Mouse (Mus musculus): ENCODE data around the gene Olfr1031. TPM values are rescaled to one million over a fixed set of nuclear protein-coding genes. Genes with fewer than 3 reads are reported as not detected.

Gene Olfr1031
- polyA plus RNA-seq (2014; fragmentation: Illumina TruSeq; extraction: RNeasy Lipid Tissue Mini Kit (QIAGEN cat#74804); ENCODE audit: low read depth, low replicate concordance): not detected

GRCm38 (mm10) chr2:85990004-85990403 lies at the start of gene Olfr1031:
Olfr1031 (plus strand) TSS chr2:85990304.

DNA sequence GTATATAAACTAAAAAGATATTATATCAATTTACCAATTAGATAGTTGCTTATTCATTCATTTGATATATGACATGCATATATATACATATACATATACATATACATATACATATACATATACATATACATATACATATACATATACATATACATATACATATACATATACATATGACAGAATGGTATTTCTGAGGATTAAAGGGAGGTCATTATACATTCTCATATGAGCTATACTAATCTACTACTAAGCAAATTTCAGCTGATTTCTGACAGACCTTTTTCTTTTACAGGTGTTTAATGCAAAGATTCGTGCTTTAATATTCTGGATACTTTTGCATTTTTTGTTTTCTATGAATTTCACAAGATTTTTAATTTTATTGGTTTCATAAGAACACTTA lies 40.0 kb upstream of the Olfr1031 start, which contains the start of gene Olfr1028:
Gene Olfr1028 (plus strand): TSS at position 301 of the 400 bp plus-strand sequence.

GRCm38 (mm10) chr2:85973595-85973994 lies 16.5 kb upstream of the Olfr1031 start, which contains the start of gene Olfr1029:
Olfr1029 (plus strand) TSS chr2:85973895.

DNA sequence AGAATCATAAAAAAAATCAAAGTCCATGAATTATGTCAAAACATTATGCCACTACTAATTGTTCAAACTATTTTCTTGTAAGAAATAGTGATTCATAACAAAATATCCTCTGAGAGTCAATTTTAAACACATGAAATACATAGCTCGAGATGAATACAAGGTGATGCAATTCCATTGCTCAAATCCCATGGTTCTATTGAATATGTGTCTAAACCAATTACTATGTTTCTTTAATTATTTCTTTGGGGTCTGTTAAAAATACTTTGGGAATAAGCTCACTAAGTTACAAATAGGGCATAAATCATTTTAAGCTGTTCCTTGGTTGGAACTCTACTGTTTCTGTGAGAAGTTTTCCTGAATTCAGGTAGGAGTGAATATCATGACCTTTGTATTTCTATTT lies 11.1 kb upstream of the Olfr1031 start, which contains the start of gene Olfr1030:
Gene Olfr1030 (plus strand): TSS at position 301 of the 400 bp plus-strand sequence.

GRCm38 (mm10) chr2:86005240-86005639 lies 15.1 kb downstream of the Olfr1031 start, which contains the start of gene Olfr1032:
Olfr1032 (plus strand) TSS chr2:86005540.

GRCm38 (mm10) chr2:86020406-86020805 lies 30.3 kb downstream of the Olfr1031 start, which contains the start of gene Olfr1033:
Olfr1033 (plus strand) TSS chr2:86020633.

Other genes starting within 250 kb of the Olfr1031 start
- gene Olfr1012, start 227.5 kb upstream of the Olfr1031 start, polyA plus RNA-seq (2014; fragmentation: Illumina TruSeq; extraction: RNeasy Lipid Tissue Mini Kit (QIAGEN cat#74804); ENCODE audit: low read depth, low replicate concordance): not detected
- gene Olfr1013, start 223.2 kb upstream of the Olfr1031 start, polyA plus RNA-seq (2014; fragmentation: Illumina TruSeq; extraction: RNeasy Lipid Tissue Mini Kit (QIAGEN cat#74804); ENCODE audit: low read depth, low replicate concordance): not detected
- gene Olfr1014, start 217.6 kb upstream of the Olfr1031 start, polyA plus RNA-seq (2014; fragmentation: Illumina TruSeq; extraction: RNeasy Lipid Tissue Mini Kit (QIAGEN cat#74804); ENCODE audit: low read depth, low replicate concordance): not detected
- gene Olfr1015, start 208.3 kb upstream of the Olfr1031 start, polyA plus RNA-seq (2014; fragmentation: Illumina TruSeq; extraction: RNeasy Lipid Tissue Mini Kit (QIAGEN cat#74804); ENCODE audit: low read depth, low replicate concordance): not detected
- not detected for gene Olfr1016, start 187.8 kb upstream of the Olfr1031 start, polyA plus RNA-seq (2014; fragmentation: Illumina TruSeq; extraction: RNeasy Lipid Tissue Mini Kit (QIAGEN cat#74804); ENCODE audit: low read depth, low replicate concordance)
- gene Olfr1018, start 171.8 kb upstream of the Olfr1031 start, polyA plus RNA-seq (2014; fragmentation: Illumina TruSeq; extraction: RNeasy Lipid Tissue Mini Kit (QIAGEN cat#74804); ENCODE audit: low read depth, low replicate concordance): not detected
- not detected for gene Olfr1019, start 144.8 kb upstream of the Olfr1031 start, polyA plus RNA-seq (2014; fragmentation: Illumina TruSeq; extraction: RNeasy Lipid Tissue Mini Kit (QIAGEN cat#74804); ENCODE audit: low read depth, low replicate concordance)
- not detected for gene Olfr1020, start 143.3 kb upstream of the Olfr1031 start, polyA plus RNA-seq (2014; fragmentation: Illumina TruSeq; extraction: RNeasy Lipid Tissue Mini Kit (QIAGEN cat#74804); ENCODE audit: low read depth, low replicate concordance)
- gene Olfr1022, start 121.7 kb upstream of the Olfr1031 start, polyA plus RNA-seq (2014; fragmentation: Illumina TruSeq; extraction: RNeasy Lipid Tissue Mini Kit (QIAGEN cat#74804); ENCODE audit: low read depth, low replicate concordance): not detected
- not detected for gene Olfr1023, start 104.7 kb upstream of the Olfr1031 start, polyA plus RNA-seq (2014; fragmentation: Illumina TruSeq; extraction: RNeasy Lipid Tissue Mini Kit (QIAGEN cat#74804); ENCODE audit: low read depth, low replicate concordance)
- not detected for gene Olfr1024, start 85.3 kb upstream of the Olfr1031 start, polyA plus RNA-seq (2014; fragmentation: Illumina TruSeq; extraction: RNeasy Lipid Tissue Mini Kit (QIAGEN cat#74804); ENCODE audit: low read depth, low replicate concordance)
- gene Olfr1025-ps1, start 75.1 kb upstream of the Olfr1031 start, polyA plus RNA-seq (2014; fragmentation: Illumina TruSeq; extraction: RNeasy Lipid Tissue Mini Kit (QIAGEN cat#74804); ENCODE audit: low read depth, low replicate concordance): not detected
- gene Olfr1026, start 68.7 kb upstream of the Olfr1031 start, polyA plus RNA-seq (2014; fragmentation: Illumina TruSeq; extraction: RNeasy Lipid Tissue Mini Kit (QIAGEN cat#74804); ENCODE audit: low read depth, low replicate concordance): not detected
- gene Olfr1028, start 39.9 kb upstream of the Olfr1031 start, polyA plus RNA-seq (2014; fragmentation: Illumina TruSeq; extraction: RNeasy Lipid Tissue Mini Kit (QIAGEN cat#74804); ENCODE audit: low read depth, low replicate concordance): not detected
- gene Olfr1029, start 16.4 kb upstream of the Olfr1031 start, polyA plus RNA-seq (2014; fragmentation: Illumina TruSeq; extraction: RNeasy Lipid Tissue Mini Kit (QIAGEN cat#74804); ENCODE audit: low read depth, low replicate concordance): 0.13 TPM
- not detected for gene Olfr1030, start 11.0 kb upstream of the Olfr1031 start, polyA plus RNA-seq (2014; fragmentation: Illumina TruSeq; extraction: RNeasy Lipid Tissue Mini Kit (QIAGEN cat#74804); ENCODE audit: low read depth, low replicate concordance)
- not detected for gene Olfr1032, start 15.2 kb downstream of the Olfr1031 start, polyA plus RNA-seq (2014; fragmentation: Illumina TruSeq; extraction: RNeasy Lipid Tissue Mini Kit (QIAGEN cat#74804); ENCODE audit: low read depth, low replicate concordance)
- gene Olfr1033, start 30.3 kb downstream of the Olfr1031 start, polyA plus RNA-seq (2014; fragmentation: Illumina TruSeq; extraction: RNeasy Lipid Tissue Mini Kit (QIAGEN cat#74804); ENCODE audit: low read depth, low replicate concordance): 14.7 TPM
- 5.8 TPM for gene Olfr1034, start 55.6 kb downstream of the Olfr1031 start, polyA plus RNA-seq (2014; fragmentation: Illumina TruSeq; extraction: RNeasy Lipid Tissue Mini Kit (QIAGEN cat#74804); ENCODE audit: low read depth, low replicate concordance)
- gene Olfr1036, start 83.7 kb downstream of the Olfr1031 start, polyA plus RNA-seq (2014; fragmentation: Illumina TruSeq; extraction: RNeasy Lipid Tissue Mini Kit (QIAGEN cat#74804); ENCODE audit: low read depth, low replicate concordance): not detected
- gene Olfr1037, start 97.1 kb downstream of the Olfr1031 start, polyA plus RNA-seq (2014; fragmentation: Illumina TruSeq; extraction: RNeasy Lipid Tissue Mini Kit (QIAGEN cat#74804); ENCODE audit: low read depth, low replicate concordance): not detected
- not detected for gene Olfr1039, start 145.6 kb downstream of the Olfr1031 start, polyA plus RNA-seq (2014; fragmentation: Illumina TruSeq; extraction: RNeasy Lipid Tissue Mini Kit (QIAGEN cat#74804); ENCODE audit: low read depth, low replicate concordance)
- not detected for gene Olfr1040, start 156.4 kb downstream of the Olfr1031 start, polyA plus RNA-seq (2014; fragmentation: Illumina TruSeq; extraction: RNeasy Lipid Tissue Mini Kit (QIAGEN cat#74804); ENCODE audit: low read depth, low replicate concordance)
- gene Olfr1042, start 171.5 kb downstream of the Olfr1031 start, polyA plus RNA-seq (2014; fragmentation: Illumina TruSeq; extraction: RNeasy Lipid Tissue Mini Kit (QIAGEN cat#74804); ENCODE audit: low read depth, low replicate concordance): not detected
- gene Olfr1043, start 177.2 kb downstream of the Olfr1031 start, polyA plus RNA-seq (2014; fragmentation: Illumina TruSeq; extraction: RNeasy Lipid Tissue Mini Kit (QIAGEN cat#74804); ENCODE audit: low read depth, low replicate concordance): not detected
- not detected for gene Olfr1044, start 187.5 kb downstream of the Olfr1031 start, polyA plus RNA-seq (2014; fragmentation: Illumina TruSeq; extraction: RNeasy Lipid Tissue Mini Kit (QIAGEN cat#74804); ENCODE audit: low read depth, low replicate concordance)
- not detected for gene Olfr52, start 195.4 kb downstream of the Olfr1031 start, polyA plus RNA-seq (2014; fragmentation: Illumina TruSeq; extraction: RNeasy Lipid Tissue Mini Kit (QIAGEN cat#74804); ENCODE audit: low read depth, low replicate concordance)
- gene Olfr1045, start 212.7 kb downstream of the Olfr1031 start, polyA plus RNA-seq (2014; fragmentation: Illumina TruSeq; extraction: RNeasy Lipid Tissue Mini Kit (QIAGEN cat#74804); ENCODE audit: low read depth, low replicate concordance): not detected
- gene Olfr1046, start 229.0 kb downstream of the Olfr1031 start, polyA plus RNA-seq (2014; fragmentation: Illumina TruSeq; extraction: RNeasy Lipid Tissue Mini Kit (QIAGEN cat#74804); ENCODE audit: low read depth, low replicate concordance): not detected
- gene Olfr1047, start 241.1 kb downstream of the Olfr1031 start, polyA plus RNA-seq (2014; fragmentation: Illumina TruSeq; extraction: RNeasy Lipid Tissue Mini Kit (QIAGEN cat#74804); ENCODE audit: low read depth, low replicate concordance): not detected
- not detected for gene Olfr1048, start 250.0 kb downstream of the Olfr1031 start, polyA plus RNA-seq (2014; fragmentation: Illumina TruSeq; extraction: RNeasy Lipid Tissue Mini Kit (QIAGEN cat#74804); ENCODE audit: low read depth, low replicate concordance)

Measured in liver, adult 10 weeks (tissue).